Mouse (Mus musculus) heart, embryonic 11.5 days (tissue): ENCODE results near the gene 1700029I15Rik. TPM values are rescaled to one million over a fixed set of nuclear protein-coding genes. Genes with fewer than 3 reads are reported as not detected.

ENCODE experiments used
- ATAC-seq: fragments of 200-750 bp; cut with Nextera tagmentation; replicated peaks from 2 replicates; pipeline ENCODE4 v1.8.0; 2017; ENCODE audit warnings: moderate library complexity; ENCODE audit not compliant: insufficient number of reproducible peaks, low FRiP score, low TSS enrichment
- H3K27ac ChIP-seq: fragments of 300-500 bp; sonication (generic); 2 replicates; pipeline ENCODE4 v1.5.1; 2014; ENCODE audit warnings: mild to moderate bottlenecking, low read depth, low read length
- H3K27me3 ChIP-seq: fragments of 300-500 bp; sonication (generic); 2 replicates; pipeline ENCODE4 v1.6.1; 2014; ENCODE audit warnings: mild to moderate bottlenecking, low read length, mixed read lengths; ENCODE audit not compliant: control insufficient read depth, insufficient read depth
- H3K36me3 ChIP-seq: fragments of 300-500 bp; sonication (generic); 2 replicates; pipeline ENCODE4 v1.6.1; 2014; ENCODE audit warnings: mild to moderate bottlenecking, low read length, moderate library complexity, mixed read lengths; ENCODE audit not compliant: control insufficient read depth, insufficient read depth
- H3K4me1 ChIP-seq: fragments of 300-500 bp; sonication (generic); 2 replicates; pipeline ENCODE4 v1.6.1; 2014; ENCODE audit warnings: low read length; ENCODE audit not compliant: control insufficient read depth, insufficient read depth
- H3K4me2 ChIP-seq: fragments of 300-500 bp; sonication (generic); 2 replicates; pipeline ENCODE4 v1.6.1; 2014; ENCODE audit warnings: mild to moderate bottlenecking, moderate library complexity
- H3K4me3 ChIP-seq: fragments of 300-500 bp; sonication (generic); 2 replicates; pipeline ENCODE4 v1.5.1; 2014; ENCODE audit warnings: low read depth, low read length
- H3K9ac ChIP-seq: fragments of 300-500 bp; sonication (generic); 2 replicates; pipeline ENCODE4 v1.6.1; 2014; ENCODE audit warnings: mild to moderate bottlenecking, low read depth, low read length, moderate library complexity
- H3K9me3 ChIP-seq: fragments of 300-500 bp; sonication (generic); replicated peaks from 2 replicates; pipeline ENCODE4 v1.6.1; 2016; ENCODE audit warnings: low read length; ENCODE audit not compliant: control insufficient read depth
- WGBS: fragments of 180-500 bp; shearing (Covaris S2); extraction: QIAGEN DNeasy Blood & Tissue Kit; methylation state at CpG from one replicate; pipeline ENCODE4 v1.1.7; 2014; ENCODE audit not compliant: insufficient replicate concordance; 5-methylcytosine and 5-hydroxymethylcytosine counted together
- polyA plus RNA-seq: library from polyadenylated mRNA; unstranded; fragments of >200 nt; fragmentation: Nextera tagmentation; extraction: Ambion mirVana; gene quantifications from 2 replicates; pipeline ENCODE4 v1.2.1, GENCODE M21; 2014

The 1700029I15Rik gene
- polyA plus RNA-seq, 1 experiment from 2014 or later, result 0.67 TPM

DNA sequence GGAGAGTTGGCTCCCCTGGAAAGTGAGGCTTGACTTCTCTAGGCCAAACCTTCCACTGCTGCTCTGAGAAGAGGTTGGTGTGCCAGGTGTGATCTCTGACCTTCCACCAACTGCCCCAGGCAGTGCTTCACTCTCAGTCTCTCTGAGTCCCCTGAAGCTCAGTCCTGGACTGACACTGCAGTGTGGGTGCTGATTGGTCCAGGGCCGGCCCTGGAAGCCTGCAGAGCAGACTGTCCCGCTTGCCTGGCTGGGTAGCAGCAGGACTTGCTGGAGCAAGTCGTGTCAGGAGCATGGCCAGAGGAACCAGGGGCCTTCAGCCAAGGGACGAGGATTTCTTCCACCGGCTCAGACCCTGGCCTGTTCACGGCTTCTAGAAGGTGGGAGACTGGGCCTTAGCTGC, 22.4 kb downstream of the 1700029I15Rik start:
- Histone ChIP-seq H3K27me3 (peaks cover 12% of the 10 kb centered on the region), H3K4me1 (peaks cover 2% of the 10 kb centered on the region; the same call in 1 of the 2 replicates), H3K4me2 (no peak overlapping the region), H3K9ac (no peak overlapping the region), H3K9me3 (no peaks in the 10 kb centered on the region), H3K27ac (no peak overlapping the region), H3K36me3 (peaks cover 20% of the 10 kb centered on the region), H3K4me3 (no peak overlapping the region)
- 81% methylated on average over 6 of the region's 6 CpGs for WGBS
- ATAC-seq, result no peak

DNA sequence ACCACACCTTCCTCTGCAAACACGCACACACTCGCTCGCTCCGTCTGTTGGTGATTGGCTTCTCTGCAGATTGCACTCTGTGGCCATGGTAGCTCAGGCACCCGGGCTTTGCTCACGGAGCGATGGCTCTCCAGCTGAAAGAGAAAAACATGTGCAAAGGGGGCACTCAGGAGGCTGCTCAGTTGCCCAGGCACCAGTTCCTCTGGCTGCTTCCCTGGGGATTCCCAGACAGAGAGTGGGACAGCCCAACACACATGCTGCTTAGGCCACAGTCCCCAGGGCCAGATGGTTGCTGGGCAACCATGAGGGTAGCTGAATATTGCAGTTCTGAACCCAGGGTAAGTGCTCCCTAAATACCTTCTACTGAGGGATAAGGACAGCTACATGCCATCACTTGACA, 23.3 kb downstream of the 1700029I15Rik start:
- Histone ChIP-seq H3K4me2 (no peak overlapping the region), H3K36me3 (peaks cover 27% of the 10 kb centered on the region), H3K27ac (no peak overlapping the region), H3K9me3 (no peaks in the 10 kb centered on the region), H3K9ac (no peak overlapping the region), H3K4me1 (peaks cover 1% of the 10 kb centered on the region; the same call in 1 of the 2 replicates), H3K4me3 (no peak overlapping the region), H3K27me3 (peaks cover 7% of the 10 kb centered on the region)
- no peak for ATAC-seq
- WGBS, result 95% methylated on average over 7 of the region's 7 CpGs

DNA sequence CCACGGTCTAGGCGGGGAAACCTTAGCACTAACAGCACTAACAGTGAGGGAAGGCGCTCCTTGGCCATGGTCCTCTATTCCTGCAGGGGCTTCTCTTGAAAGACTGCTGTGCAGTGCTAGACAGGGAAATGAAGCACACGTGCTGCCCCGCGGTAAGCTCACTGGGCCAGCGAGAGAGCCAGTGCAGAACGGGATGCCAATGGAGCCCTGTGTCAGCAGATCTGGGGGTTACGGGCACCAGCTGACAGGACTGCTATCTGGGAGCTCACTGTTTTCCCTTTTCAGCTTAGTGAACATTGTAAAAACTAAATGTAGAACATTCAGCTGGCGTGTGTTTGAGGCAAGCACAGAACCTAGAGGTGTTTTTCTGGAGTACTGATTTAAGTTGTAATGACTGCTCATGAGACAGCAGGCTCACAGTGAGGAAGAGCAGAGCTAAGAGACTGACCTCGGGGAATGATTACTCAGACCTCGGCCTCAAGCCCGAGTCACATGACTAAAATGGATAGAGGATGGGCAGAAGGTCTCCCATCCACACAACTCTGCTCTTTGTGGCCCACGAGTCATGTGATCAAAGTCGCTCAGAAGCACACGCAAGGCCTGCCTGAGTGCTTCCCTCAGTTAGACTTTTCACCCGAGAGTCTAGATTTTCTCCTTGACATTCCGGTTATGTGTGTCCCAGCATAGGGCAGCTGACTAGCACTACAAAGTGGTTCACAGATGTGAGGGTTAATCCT, 26.1 kb downstream of the 1700029I15Rik start:
- WGBS, result 89% methylated on average over 18 of the region's 18 CpGs
- H3K9me3 ChIP-seq, result no peaks in the 10 kb centered on the region
- peaks cover 51% of the 10 kb centered on the region for H3K36me3 ChIP-seq

DNA sequence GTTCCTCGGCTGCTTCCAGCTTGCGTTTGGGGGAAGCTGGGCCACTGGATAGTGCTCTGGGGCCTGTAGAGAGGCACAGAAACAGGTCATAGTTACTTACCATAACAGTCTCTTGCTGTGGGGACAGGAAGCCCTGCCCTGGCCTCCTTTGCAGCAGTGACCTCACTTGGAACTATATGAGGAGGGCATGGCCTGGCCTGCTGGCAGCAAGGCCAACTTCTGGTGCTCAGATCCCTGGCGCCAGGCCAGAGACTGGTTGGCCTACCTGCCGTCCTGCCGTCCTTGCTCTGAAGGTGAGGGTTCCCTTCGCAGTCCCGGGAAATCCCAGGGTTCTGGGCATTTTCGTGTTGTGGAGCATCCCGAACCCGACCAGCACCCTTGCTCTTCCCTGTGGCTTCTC, 29.4 kb downstream of the 1700029I15Rik start:
- Histone ChIP-seq H3K27ac (no peak overlapping the region), H3K27me3 (no peaks in the 10 kb centered on the region), H3K4me3 (no peak overlapping the region), H3K9ac (no peak overlapping the region), H3K9me3 (no peaks in the 10 kb centered on the region), H3K36me3 (peaks cover 57% of the 10 kb centered on the region), H3K4me2 (no peak overlapping the region), H3K4me1 (no peaks in the 10 kb centered on the region)
- WGBS, result 93% methylated on average over 10 of the region's 10 CpGs
- ATAC-seq, result no peak

More for the DNA sequence above, 26.1 kb downstream of the 1700029I15Rik start:
- H3K4me2 ChIP-seq, result no peak overlapping the region
- H3K27ac ChIP-seq, result no peak overlapping the region
- H3K4me3 ChIP-seq, result no peak overlapping the region
- no peak overlapping the region for H3K9ac ChIP-seq
- ATAC-seq, result no peak
- no peaks in the 10 kb centered on the region for H3K4me1 ChIP-seq
- no peaks in the 10 kb centered on the region for H3K27me3 ChIP-seq

DNA sequence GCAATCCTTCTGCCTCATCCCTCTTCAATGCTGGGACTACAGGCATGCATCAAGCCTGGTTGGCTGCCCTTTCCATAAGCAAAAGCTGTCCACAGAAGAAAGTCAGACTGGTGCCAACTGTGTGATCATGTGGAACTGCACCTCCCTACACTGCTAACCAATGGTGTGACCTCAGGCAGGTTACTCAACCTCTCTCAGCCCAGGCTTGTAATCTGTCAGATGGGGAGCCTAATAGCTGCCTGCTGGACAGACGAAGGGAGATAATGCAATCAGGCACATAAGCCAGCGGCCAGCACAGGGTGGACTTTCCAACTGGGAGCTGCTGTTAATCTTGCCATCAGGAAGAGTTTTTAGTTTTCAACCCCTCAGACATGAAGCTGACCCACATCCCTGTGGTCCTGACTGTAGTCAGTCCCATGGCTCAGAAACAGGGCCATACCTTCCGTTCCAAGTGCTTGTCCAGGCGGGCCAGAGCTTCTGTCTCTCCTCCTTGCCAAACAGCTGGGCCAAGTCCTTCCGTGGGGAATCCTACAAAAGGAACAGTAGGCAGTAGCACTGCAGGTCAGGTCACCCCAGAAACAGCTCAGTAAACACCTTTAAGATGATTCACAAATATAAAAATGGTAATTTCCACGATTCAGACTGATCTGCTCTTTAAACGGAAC, 39.5 kb downstream of the 1700029I15Rik start:
- Histone ChIP-seq H3K36me3 (peaks cover 18% of the 10 kb centered on the region), H3K27ac (no peak overlapping the region), H3K27me3 (no peaks in the 10 kb centered on the region), H3K9me3 (no peaks in the 10 kb centered on the region), H3K9ac (no peak overlapping the region), H3K4me1 (peaks cover 26% of the 10 kb centered on the region), H3K4me2 (no peak overlapping the region), H3K4me3 (no peak overlapping the region)
- no peak for ATAC-seq
- WGBS, result 88% methylated on average over 7 of the region's 7 CpGs

DNA sequence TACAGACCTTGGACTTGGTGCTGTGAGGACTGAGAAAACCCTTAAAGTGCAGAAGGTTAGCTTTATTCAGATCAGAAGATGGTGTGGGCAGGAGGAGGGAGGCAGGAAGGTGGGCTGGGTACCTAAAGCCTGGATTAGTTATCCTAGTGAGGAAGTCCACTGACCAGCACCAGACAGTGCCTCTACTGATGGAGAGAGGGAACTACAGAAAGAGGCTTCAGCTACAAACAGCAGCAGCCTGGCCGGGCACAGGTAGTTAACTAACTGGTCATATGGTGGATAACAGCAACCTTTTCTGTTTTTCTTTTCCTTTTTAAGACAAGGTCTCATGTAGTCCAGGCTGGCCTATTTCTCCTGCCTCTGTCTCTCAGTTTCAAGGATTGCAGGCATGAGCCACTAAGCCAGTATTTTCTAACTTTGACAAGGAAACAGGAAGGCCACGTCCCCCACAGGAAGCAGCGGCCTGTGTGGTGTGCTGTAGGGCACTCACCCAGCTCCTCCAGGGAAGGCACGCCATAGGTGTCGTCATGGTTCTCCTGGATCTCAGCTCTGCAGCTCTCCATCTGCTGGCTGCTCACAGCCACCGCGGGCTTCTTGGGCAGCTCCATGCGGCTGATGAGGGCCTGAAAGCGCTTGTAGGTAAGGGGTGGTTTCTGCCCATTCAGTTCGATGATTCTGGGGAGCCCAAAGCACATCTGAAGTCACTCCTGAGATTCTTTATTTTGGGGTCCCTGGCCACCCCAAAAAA, 40.2 kb downstream of the 1700029I15Rik start:
- Histone ChIP-seq H3K4me1 (peaks cover 26% of the 10 kb centered on the region), H3K9ac (no peak overlapping the region), H3K9me3 (no peaks in the 10 kb centered on the region), H3K27me3 (no peaks in the 10 kb centered on the region), H3K4me2 (no peak overlapping the region), H3K36me3 (peaks cover 18% of the 10 kb centered on the region), H3K27ac (no peak overlapping the region), H3K4me3 (no peak overlapping the region)
- 66% methylated on average over 10 of the region's 10 CpGs for WGBS
- no peak for ATAC-seq

DNA sequence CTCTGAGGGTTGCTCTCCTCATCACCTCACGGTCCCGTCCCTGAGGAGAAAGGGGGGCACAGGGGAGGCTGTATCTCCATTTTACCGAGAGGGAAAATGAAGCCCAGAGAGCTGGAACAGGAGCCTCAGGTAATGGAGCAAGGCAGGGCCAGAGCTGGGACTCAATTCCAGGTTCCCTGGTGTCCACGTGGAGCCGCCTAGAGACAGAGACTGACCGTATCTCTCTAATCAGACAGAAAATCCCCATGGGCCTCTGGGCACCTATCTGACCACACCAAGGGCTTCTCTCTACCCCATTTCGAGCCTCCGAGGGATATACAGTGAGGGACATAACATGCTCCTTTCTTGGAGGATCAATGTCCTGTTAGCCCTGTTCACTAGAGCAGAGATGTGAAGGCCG, 40.8 kb downstream of the 1700029I15Rik start:
- no peak overlapping the region for H3K9ac ChIP-seq
- no peak overlapping the region for H3K27ac ChIP-seq
- H3K36me3 ChIP-seq, result peaks cover 18% of the 10 kb centered on the region
- no peak overlapping the region for H3K4me2 ChIP-seq
- no peak overlapping the region for H3K4me3 ChIP-seq
- no peak for ATAC-seq
- peaks cover 29% of the 10 kb centered on the region for H3K4me1 ChIP-seq
- no peaks in the 10 kb centered on the region for H3K9me3 ChIP-seq
- H3K27me3 ChIP-seq, result no peaks in the 10 kb centered on the region
- 88% methylated on average over 9 of the region's 9 CpGs for WGBS

DNA sequence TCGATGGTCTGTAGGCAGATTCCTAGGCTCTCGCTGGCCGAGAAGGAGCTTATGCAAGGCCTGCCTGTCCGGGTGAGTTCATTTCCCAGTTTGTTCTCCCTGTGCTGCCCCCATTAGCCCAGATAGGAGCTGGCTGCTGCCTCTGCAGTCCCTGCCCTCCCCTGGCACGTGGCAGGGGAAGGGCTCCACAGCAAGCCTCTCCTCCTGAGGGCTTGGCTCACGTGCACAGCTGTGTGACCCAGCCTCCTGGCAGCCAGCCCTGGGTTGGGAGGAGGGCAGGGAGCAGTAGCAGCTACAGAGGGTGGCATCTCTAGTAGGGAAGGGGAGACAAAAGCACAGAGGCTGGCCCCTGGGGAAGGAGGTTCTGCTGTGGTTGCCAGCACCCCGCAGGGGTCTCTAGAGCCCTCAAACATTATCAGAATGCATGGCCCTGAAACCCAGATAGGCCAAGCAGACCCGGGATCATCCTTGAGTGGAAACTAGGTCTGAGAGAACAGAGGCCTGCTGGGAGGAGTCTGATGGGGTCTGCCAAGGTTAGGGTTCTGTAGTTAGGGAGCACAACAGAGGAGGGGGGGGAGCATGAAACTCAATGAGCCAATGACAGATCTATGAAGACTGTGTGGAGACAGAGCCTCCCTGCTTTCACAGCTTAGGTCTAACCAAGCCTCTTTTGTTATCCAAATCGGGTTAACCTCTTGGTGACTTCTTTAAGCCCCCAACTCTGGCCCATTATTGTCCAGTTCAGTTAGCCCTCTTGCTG, 41.5 kb downstream of the 1700029I15Rik start:
- Histone ChIP-seq H3K36me3 (peaks cover 14% of the 10 kb centered on the region), H3K9me3 (no peaks in the 10 kb centered on the region), H3K27ac (peak overlapping the region; percentile 88), H3K4me1 (peaks cover 31% of the 10 kb centered on the region), H3K27me3 (no peaks in the 10 kb centered on the region), H3K4me2 (no peak overlapping the region), H3K4me3 (no peak overlapping the region), H3K9ac (no peak overlapping the region; the same call in 1 of the 2 replicates)
- ATAC-seq, result no peak; the same call in 1 of the 2 replicates
- 84% methylated on average over 9 of the region's 9 CpGs for WGBS
